Mouse (Mus musculus) kidney, postnatal 0 days (tissue): Measurements from ENCODE around the gene Nudt17. TPM values are rescaled to one million over a fixed set of nuclear protein-coding genes. Genes with fewer than 3 reads are reported as not detected.

ENCODE experiments used
- ATAC-seq: fragments of 200-750 bp; cut with Nextera tagmentation; replicated peaks from 2 replicates; pipeline ENCODE4 v1.8.0; 2017; ENCODE audit warnings: low read depth, moderate number of reproducible peaks, moderate TSS enrichment, moderate library complexity; ENCODE audit not compliant: low FRiP score
- DNase-seq: peaks from one replicate; pipeline ENCODE4 v3.0.0-alpha.2; 2016; ENCODE audit warnings: low spot score
- H3K27ac ChIP-seq: fragments of 300-500 bp; sonication (generic); 2 replicates; pipeline ENCODE4 v1.5.1; 2014; ENCODE audit warnings: mild to moderate bottlenecking
- H3K27me3 ChIP-seq: fragments of 300-500 bp; sonication (generic); 2 replicates; pipeline ENCODE4 v1.6.1; 2014; ENCODE audit warnings: low read length, mixed read lengths; ENCODE audit not compliant: insufficient read depth
- H3K36me3 ChIP-seq: fragments of 300-500 bp; sonication (generic); 2 replicates; pipeline ENCODE4 v1.6.1; 2014; ENCODE audit warnings: low read length, mixed read lengths; ENCODE audit not compliant: insufficient read depth
- H3K4me1 ChIP-seq: fragments of 300-500 bp; sonication (generic); replicated peaks from 2 replicates; pipeline ENCODE4 v1.6.1; 2014; ENCODE audit warnings: antibody characterized with exemption, low read length, mixed read lengths; ENCODE audit not compliant: insufficient read depth
- H3K4me2 ChIP-seq: fragments of 300-500 bp; sonication (generic); 2 replicates; pipeline ENCODE4 v1.6.1; 2014; ENCODE audit warnings: mild to moderate bottlenecking, low read length, moderate library complexity, mixed read lengths
- H3K4me3 ChIP-seq: fragments of 300-500 bp; sonication (generic); replicated peaks from 2 replicates; pipeline ENCODE4 v1.5.1; 2014; ENCODE audit warnings: low read depth, low read length
- H3K9ac ChIP-seq: fragments of 300-500 bp; sonication (generic); 2 replicates; pipeline ENCODE4 v1.6.1; 2014; ENCODE audit warnings: low read depth, low read length
- H3K9me3 ChIP-seq: fragments of 300-500 bp; sonication (generic); replicated peaks from 2 replicates; pipeline ENCODE4 v1.6.1; 2016; ENCODE audit warnings: low read length, inconsistent platforms, mixed read lengths
- CTCF ChIP-seq: IDR thresholded peaks from 2 replicates; pipeline ENCODE4 v1.5.1; 2016; ENCODE audit warnings: antibody characterized with exemption, low read depth, mild to moderate bottlenecking, moderate library complexity
- WGBS: fragments of 180-500 bp; shearing (Covaris S2); extraction: QIAGEN DNeasy Blood & Tissue Kit; methylation state at CpG from one replicate; pipeline ENCODE4 v1.1.7; 2014; 5-methylcytosine and 5-hydroxymethylcytosine counted together
- polyA plus RNA-seq: library from polyadenylated mRNA; unstranded; fragments of >200 nt; fragmentation: Nextera tagmentation; extraction: Ambion mirVana; gene quantifications from 2 replicates; pipeline ENCODE4 v1.2.1, GENCODE M21; 2015

The Nudt17 gene
- polyA plus RNA-seq, 1 experiment from 2014 or later = 8.2 TPM

DNA sequence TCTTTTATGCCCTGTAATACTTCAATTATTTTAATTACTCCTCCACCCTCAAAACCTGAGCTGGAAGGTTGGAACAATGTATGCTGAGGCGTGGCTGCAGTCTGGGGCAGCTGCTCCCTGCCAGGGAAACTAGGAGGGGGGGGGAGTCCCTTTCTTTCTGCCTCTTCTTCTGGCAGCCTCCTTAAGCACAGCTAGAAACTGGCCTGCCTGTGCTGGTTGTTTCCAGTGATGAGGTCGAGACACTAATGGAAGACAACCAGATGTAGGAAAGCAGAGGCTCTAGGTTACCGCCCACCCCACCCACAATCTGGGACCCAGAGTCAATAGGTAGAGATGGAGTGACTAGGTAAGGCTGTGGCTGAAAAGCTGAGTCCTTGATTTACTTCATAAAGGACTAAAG is 32.7 kb downstream of the Nudt17 start:
- no peaks in the 10 kb centered on the region for H3K27me3 ChIP-seq
- no peak overlapping the region for H3K4me2 ChIP-seq
- DNase-seq (no peak), ATAC-seq (no peak)
- no peak overlapping the region for H3K4me3 ChIP-seq
- H3K9me3 ChIP-seq = no peaks in the 10 kb centered on the region
- H3K36me3 ChIP-seq = no peaks in the 10 kb centered on the region
- H3K27ac ChIP-seq = 0 out of 2 replicates have a peak overlapping the region, but pooled peaks have one; percentile 22
- no peak overlapping the region for H3K9ac ChIP-seq
- no peak for TF ChIP-seq CTCF
- no peaks in the 10 kb centered on the region for H3K4me1 ChIP-seq
- 37% methylated on average over 3 of the region's 3 CpGs for WGBS

DNA sequence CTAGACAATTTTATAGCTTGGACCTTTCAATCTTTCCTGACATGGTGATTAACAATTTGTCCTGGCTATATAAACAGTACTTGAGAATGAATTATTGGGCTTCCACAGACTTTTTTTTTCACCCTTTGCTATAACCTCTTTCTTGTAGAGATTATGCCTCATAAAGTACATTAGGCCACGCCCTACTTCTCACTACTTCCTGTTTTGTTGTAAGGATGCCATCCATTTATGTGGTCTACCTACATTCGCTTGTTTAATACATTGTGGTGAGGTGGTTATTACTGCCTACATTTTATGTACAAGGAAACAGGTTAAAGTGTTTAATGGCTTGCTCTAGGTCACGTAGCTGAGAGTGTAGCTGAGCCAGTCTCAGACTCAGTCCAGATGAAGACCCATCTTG is 33.2 kb downstream of the Nudt17 start:
- no peak overlapping the region for H3K4me2 ChIP-seq
- ATAC-seq = no peak
- H3K4me3 ChIP-seq = no peak overlapping the region
- no peak overlapping the region for H3K9ac ChIP-seq
- H3K27me3 ChIP-seq = no peaks in the 10 kb centered on the region
- no peaks in the 10 kb centered on the region for H3K9me3 ChIP-seq
- WGBS = 59% methylated on average over 3 of the region's 3 CpGs
- no peaks in the 10 kb centered on the region for H3K4me1 ChIP-seq
- no peaks in the 10 kb centered on the region for H3K36me3 ChIP-seq
- DNase-seq = peak; percentile 52
- TF ChIP-seq CTCF = no peak
- H3K27ac ChIP-seq = no peak overlapping the region

DNA sequence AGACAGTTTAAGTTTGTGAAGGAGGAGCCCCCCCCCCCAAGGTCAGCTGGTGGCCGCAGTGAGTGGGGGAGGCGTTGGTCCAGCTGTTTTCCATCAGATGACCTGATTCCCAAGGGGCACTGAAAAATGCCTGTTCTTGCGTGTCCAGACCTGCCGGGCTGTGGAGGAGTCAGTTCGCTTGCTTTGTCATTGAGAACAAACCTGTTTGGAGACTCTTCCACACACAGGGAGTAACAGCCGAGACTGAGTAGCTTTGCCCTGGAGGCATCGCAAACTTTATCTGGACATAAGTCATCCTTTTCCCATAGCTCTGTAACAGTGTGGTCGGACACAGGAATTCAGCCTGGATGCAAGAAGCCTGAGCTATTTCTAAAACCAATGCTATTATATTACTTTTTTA is 33.9 kb downstream of the Nudt17 start:
- Histone ChIP-seq H3K27ac (peak overlapping the region; percentile 25; the same call in 1 of the 2 replicates), H3K4me3 (no peak overlapping the region)

GRCm38 (mm10) chr3:96673514-96673913 is 34.8 kb downstream of the Nudt17 start:
- H3K4me3 ChIP-seq = no peak overlapping the region

More for the DNA sequence above, 33.9 kb downstream of the Nudt17 start:
- TF ChIP-seq CTCF = no peak
- Histone ChIP-seq H3K4me1 (no peaks in the 10 kb centered on the region), H3K4me2 (0 out of 2 replicates have a peak overlapping the region, but pooled peaks have one; percentile 18), H3K27me3 (no peaks in the 10 kb centered on the region), H3K9me3 (no peaks in the 10 kb centered on the region), H3K9ac (no peak overlapping the region), H3K36me3 (no peaks in the 10 kb centered on the region)
- WGBS = 17% methylated on average over 8 of the region's 8 CpGs
- peak; percentile 90 for DNase-seq
- peak; percentile 37 for ATAC-seq

DNA sequence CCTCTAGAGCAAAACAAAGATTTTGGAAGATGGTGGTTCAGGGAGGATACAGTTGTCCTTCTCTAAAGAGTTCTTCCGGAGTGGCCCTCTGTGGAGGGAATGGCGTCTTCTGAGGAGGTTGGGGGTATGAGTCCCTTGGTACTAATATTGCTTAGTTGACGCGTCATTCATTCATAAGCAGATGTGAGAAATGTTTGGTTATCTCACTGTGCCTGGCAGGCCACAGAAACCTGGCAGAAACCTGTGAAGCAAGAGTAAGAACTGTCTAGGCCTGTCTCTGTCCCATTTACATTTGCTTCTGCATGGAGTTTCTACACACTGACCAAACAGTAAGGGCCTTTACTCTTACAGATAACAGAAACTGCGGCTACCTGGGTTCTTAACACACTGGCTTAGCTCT is 36.8 kb downstream of the Nudt17 start:
- H3K9me3 ChIP-seq = no peaks in the 10 kb centered on the region
- no peak overlapping the region for H3K9ac ChIP-seq
- H3K36me3 ChIP-seq = no peaks in the 10 kb centered on the region
- H3K4me2 ChIP-seq = no peak overlapping the region
- WGBS = 92% methylated on average over 5 of the region's 5 CpGs
- H3K27ac ChIP-seq = no peak overlapping the region
- DNase-seq = no peak
- no peaks in the 10 kb centered on the region for H3K27me3 ChIP-seq
- no peak overlapping the region for H3K4me3 ChIP-seq
- no peaks in the 10 kb centered on the region for H3K4me1 ChIP-seq
- TF ChIP-seq CTCF = no peak
- no peak for ATAC-seq

More at GRCm38 (mm10) chr3:96673514-96673913, 34.8 kb downstream of the Nudt17 start:
- H3K27ac ChIP-seq = no peak overlapping the region
- no peak for ATAC-seq
- WGBS = 62% methylated on average over 4 of the region's 4 CpGs
- no peak for TF ChIP-seq CTCF
- H3K36me3 ChIP-seq = no peaks in the 10 kb centered on the region
- H3K27me3 ChIP-seq = no peaks in the 10 kb centered on the region
- no peak for DNase-seq
- no peaks in the 10 kb centered on the region for H3K9me3 ChIP-seq
- H3K4me1 ChIP-seq = no peaks in the 10 kb centered on the region
- H3K4me2 ChIP-seq = no peak overlapping the region
- no peak overlapping the region for H3K9ac ChIP-seq

GRCm38 (mm10) chr3:96669727-96670468 is 38.5 kb downstream of the Nudt17 start, which contains the start of gene Ankrd35:
TSS of gene Ankrd35 (plus strand) at chr3:96670131.
- H3K36me3 ChIP-seq = no peaks in the 10 kb centered on the region
- peak within 1 kb of the TSS; percentile 80 for H3K4me2 ChIP-seq
- DNase-seq = peak; percentile 96
- 5% methylated on average over 35 of the region's 35 CpGs for WGBS
- peak within 1 kb of the TSS; percentile 36 for H3K4me3 ChIP-seq
- no peaks in the 10 kb centered on the region for H3K9me3 ChIP-seq
- H3K9ac ChIP-seq = no peak within 1 kb of the TSS
- H3K27ac ChIP-seq = no peak within 1 kb of the TSS
- peak; percentile 52 for TF ChIP-seq CTCF
- H3K27me3 ChIP-seq = no peaks in the 10 kb centered on the region
- no peaks in the 10 kb centered on the region for H3K4me1 ChIP-seq
- peak; percentile 93 for ATAC-seq
